Mouse (Mus musculus) retina, postnatal 1 day (tissue): Measurements from ENCODE around the gene Klrb1.

Source experiments
- DNase-seq: peaks from one replicate; pipeline ENCODE4 v3.0.0-alpha.2; 2012

Klrb1 gene

DNA sequence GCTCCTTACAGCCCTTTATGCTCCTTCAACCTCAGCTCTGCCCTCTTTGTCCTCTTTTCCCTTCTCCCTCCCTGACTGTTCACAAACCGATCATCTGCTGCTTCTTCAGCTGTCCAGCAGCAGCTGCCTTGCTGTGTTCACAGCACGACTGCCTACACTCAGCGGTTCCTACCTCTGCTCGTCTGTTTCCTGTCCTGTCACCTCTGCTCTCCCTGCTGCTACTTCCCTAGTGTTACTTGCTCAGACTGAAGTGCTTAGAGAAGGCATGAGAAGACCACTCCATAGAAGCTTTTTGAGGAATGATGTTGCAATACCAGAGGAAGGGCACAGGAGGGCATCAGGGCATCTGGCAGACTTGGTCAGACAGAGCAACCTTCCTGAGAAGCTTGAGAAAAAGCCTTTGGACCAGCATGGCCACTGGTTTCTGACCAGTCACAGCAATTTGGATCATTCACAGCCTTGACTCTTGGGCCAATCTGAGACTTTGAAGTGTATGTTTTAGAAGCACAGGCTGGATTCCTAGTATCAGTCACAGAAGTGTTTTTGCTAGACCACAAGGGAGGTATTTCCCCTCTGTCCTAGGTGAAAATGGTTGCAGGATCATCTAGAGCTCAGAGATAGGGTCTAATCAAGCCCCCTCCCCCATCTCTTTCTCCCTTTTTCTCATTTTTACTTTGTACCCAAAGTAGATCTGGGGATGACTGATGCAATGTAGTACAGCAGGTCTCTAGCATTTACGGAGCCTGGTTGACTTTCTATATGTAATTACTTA is 11.2 kb upstream of the Klrb1 start:
- no peak for DNase-seq

DNA sequence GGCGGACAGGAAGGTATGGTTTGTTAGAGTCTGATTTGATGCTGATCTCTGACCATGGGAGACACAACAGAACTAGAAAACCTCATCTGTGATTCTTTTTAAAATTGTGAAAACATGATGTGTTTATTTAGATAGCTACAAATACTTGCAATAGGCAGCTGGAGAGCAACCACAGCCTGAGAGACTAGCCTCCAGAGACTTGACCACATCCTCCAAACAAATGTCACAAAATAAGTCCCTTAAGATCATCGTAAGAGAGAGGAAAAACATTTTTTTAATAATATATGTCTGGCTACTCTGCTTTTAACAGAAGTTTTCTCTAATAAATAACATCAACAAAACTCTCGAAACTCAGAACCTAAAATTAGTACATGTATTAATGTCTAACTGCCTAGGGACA is 9.2 kb upstream of the Klrb1 start:
- DNase-seq, result no peak

DNA sequence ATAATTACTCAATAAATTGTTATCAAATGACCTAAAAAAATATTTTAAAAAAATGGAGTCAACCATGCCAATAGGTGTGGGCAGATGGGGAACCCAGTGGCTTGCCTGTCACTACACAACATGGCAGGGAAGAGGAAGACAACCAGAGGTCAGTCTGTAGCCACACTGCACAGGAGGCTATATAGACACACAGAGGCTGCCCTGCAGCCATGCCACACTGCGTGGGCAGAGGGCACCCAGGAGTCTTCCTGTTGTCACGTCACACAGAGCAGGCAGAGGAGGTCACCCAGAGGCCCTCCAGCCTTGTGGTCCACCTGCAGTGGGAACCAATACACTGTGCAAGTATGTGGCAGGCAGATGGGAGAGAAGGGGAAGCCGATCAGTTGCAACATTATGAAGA is 21.2 kb downstream of the Klrb1 start:
- no peak for DNase-seq

DNA sequence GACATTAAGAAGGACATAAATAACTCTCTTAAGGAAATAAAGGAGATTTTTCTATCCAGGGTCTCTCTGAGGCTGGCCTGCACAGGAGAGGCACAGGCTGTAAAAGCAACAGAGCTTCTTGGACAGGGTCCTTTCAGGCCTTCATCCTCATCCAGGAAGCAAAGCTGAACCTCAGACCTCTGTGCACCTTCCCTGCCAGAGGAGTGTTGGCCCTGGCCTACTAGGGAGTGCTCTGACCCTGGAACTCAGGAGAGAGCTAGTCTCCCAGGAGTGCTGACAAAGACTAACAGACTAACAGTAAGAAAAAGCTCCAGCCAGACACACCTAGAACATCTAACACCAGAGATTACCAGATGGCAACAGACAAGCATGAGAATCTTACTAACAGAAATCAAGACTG is 43.3 kb downstream of the Klrb1 start:
- DNase-seq, result no peak

DNA sequence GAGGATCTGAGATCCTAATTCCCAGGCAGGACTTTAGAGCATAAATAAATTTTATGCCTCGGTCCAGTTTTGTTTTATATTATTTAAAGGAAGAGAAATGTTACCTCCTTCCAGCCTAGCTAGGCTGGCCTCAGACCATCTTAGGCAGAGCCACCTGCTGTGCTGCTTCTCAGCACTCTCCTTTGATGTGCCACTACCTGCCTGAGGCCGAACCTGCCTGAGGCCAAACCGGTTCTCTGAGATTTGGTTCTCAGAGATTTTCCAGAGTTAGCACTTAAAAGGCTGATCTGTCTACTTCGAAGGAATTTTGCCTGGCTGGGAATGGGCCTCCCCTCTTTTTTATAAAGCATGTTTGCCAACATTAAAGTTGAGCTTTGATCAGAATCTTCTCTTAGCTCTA is 52.9 kb downstream of the Klrb1 start:
- DNase-seq, result no peak

DNA sequence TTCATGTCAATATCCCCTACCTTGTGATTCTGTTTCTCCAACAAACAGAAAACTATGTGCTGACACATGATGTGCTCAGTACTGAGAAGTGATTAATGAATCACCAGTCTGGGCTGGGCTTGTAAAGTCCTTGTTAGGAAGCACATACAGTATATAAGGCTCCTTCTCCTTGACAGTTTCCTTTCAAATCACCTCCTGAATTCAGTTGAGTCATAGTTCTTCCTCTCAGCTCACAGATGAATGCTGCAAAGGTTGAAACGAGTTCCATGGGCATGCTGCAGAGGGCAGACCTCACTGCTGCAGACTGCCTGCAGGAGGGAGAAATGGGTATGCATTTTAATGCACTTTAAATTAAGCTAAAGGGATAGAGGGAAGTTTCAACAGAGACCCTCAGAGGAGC is 60.7 kb downstream of the Klrb1 start, which contains the start of gene Clec2h:
TSS of gene Clec2h (plus strand) at position 180 of the 400 bp plus-strand sequence.
- DNase-seq, result no peak

DNA sequence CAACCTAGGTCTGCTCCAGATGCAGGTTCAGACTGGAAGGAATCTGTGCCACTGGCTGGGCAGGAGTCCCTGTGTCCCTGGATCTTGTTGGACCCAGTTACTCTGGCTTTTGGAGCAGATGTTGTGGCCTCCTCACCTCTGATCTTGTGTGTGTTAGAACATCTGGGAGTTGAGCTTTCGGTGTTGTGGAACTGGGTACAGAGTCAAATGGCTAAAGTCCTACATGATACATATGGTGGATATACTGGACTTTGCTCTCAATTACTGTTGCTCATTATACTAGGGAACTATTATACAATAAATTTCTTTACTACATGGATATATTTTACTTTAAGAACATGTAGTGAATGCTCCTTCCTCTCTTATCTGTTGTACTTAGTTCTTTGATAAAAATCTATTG is 61.6 kb downstream of the Klrb1 start:
- DNase-seq, result no peak
